Mouse (Mus musculus): ENCODE measurements at regions not wholly inside any gene's neighbourhood (a gene's known extent, or its start where the extent isn't known, plus 50 kb on each side); places are given as distances from the start of the nearest gene placed in this dataset.

DNA sequence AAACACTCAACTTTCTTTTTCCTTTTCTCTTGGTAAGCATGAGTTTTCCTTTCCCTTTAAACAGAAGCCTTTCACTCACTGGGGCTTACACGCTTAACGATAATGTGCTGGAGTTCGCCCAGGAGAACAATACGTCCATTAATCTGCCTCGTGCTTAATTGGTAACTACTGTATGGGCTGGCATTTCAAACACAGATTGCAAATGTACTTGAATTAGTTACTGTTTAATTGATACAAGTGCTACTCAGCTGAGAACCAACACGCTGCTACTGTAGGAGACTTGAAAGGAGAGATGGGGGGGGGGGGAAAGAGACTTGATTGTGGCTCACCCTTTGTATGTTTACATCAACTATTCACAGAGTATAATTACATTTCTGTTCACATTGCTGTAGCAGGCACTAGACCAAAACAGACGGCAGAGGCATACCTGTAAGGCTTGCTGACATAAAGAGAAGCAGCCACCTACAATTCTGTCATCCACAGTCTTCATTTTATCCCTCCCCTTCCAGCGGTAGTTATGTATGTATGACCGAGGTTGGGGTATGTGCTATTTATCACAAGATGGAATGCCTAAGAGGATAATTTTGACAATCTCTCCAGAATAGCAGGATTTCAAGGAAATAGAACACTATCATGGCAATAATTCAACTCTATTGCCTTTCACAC is 481.6 kb upstream of the Nox3 start:
- TF ChIP-seq POLR2A (IDR thresholded peaks at IDR 0.05; ENCODE audit: borderline replicate concordance, insufficient read depth, low read length) (no peak), CTCF (IDR thresholded peaks at IDR 0.05; ENCODE audit: borderline replicate concordance, insufficient read depth, low read depth, low read length) (no peak)

All from cerebellum, adult 2 months (tissue).